Mouse (Mus musculus) forebrain, embryonic 12.5 days (tissue): ENCODE data around the gene Bet1l. TPM values are rescaled to one million over a fixed set of nuclear protein-coding genes. Genes with fewer than 3 reads are reported as not detected.
A peak's percentile ranks its signal among the peaks of the same experiment; 100 is the strongest.

ENCODE experiments used
- ATAC-seq: fragments of 200-750 bp; cut with Nextera tagmentation; 2 replicates; pipeline ENCODE4 v1.8.0; 2017; ENCODE audit warnings: moderate TSS enrichment; ENCODE audit not compliant: low FRiP score
- H3K27ac ChIP-seq: fragments of 300-500 bp; sonication (generic); 2 replicates; pipeline ENCODE4 v1.5.1; 2016; ENCODE audit warnings: mild to moderate bottlenecking
- H3K27me3 ChIP-seq: fragments of 300-500 bp; sonication (generic); 2 replicates; pipeline ENCODE4 v1.6.1; 2016; ENCODE audit warnings: mild to moderate bottlenecking
- H3K36me3 ChIP-seq: fragments of 300-500 bp; sonication (generic); replicated peaks from 2 replicates; pipeline ENCODE4 v1.6.1; 2016; ENCODE audit warnings: mild to moderate bottlenecking
- H3K4me1 ChIP-seq: fragments of 300-500 bp; sonication (generic); 2 replicates; pipeline ENCODE4 v1.6.1; 2016
- H3K4me2 ChIP-seq: fragments of 300-500 bp; sonication (generic); 2 replicates; pipeline ENCODE4 v1.6.1; 2016; ENCODE audit warnings: mild to moderate bottlenecking, moderate library complexity
- H3K4me3 ChIP-seq: fragments of 300-500 bp; sonication (generic); replicated peaks from 2 replicates; pipeline ENCODE4 v1.5.1; 2016; ENCODE audit warnings: mild to moderate bottlenecking
- H3K9ac ChIP-seq: fragments of 300-500 bp; sonication (generic); 2 replicates; pipeline ENCODE4 v1.6.1; 2016; ENCODE audit warnings: mild to moderate bottlenecking
- H3K9me3 ChIP-seq: fragments of 300-500 bp; sonication (generic); 2 replicates; pipeline ENCODE4 v1.6.1; 2016
- WGBS: fragments of 180-500 bp; shearing (Covaris S2); methylation state at CpG from one replicate; pipeline ENCODE4 v1.1.7; 2016; 5-methylcytosine and 5-hydroxymethylcytosine counted together
- polyA plus RNA-seq: library from polyadenylated mRNA; unstranded; fragments of >200 nt; fragmentation: Nextera tagmentation; extraction: Ambion mirVana; gene quantifications from 2 replicates; pipeline ENCODE4 v1.2.1, GENCODE M21; 2016

Gene Bet1l
- polyA plus RNA-seq, 1 experiment from 2014 or later, result 27.8 TPM

- WGBS, result 1% methylated on average over 51 of the region's 51 CpGs
- no peaks in the 10 kb centered on the region for H3K9me3 ChIP-seq
- H3K36me3 ChIP-seq, result peaks cover 59% of the 10 kb centered on the region
- peak within 1 kb of the TSS; percentile 89 for H3K27ac ChIP-seq
- peaks cover 32% of the 10 kb centered on the region for H3K4me1 ChIP-seq
- H3K4me2 ChIP-seq, result peak within 1 kb of the TSS; percentile 97
- ATAC-seq, result peak; percentile 79
- peak within 1 kb of the TSS; percentile 78 for H3K4me3 ChIP-seq
- H3K27me3 ChIP-seq, result no peaks in the 10 kb centered on the region
- H3K9ac ChIP-seq, result peak within 1 kb of the TSS; percentile 90
Measured at GRCm38 (mm10) chr7:140855860-140856784, 1.3 kb downstream of the Bet1l start, which contains the start of gene Gm45785. Gene Gm45785 (minus strand): TSS chr7:140856331.

GRCm38 (mm10) chr7:140855181-140855580, 2.2 kb downstream of the Bet1l start:
- WGBS, result 77% methylated on average over 9 of the region's 9 CpGs
- Histone ChIP-seq H3K36me3 (peaks cover 50% of the 10 kb centered on the region), H3K27ac (no peak overlapping the region), H3K27me3 (no peaks in the 10 kb centered on the region), H3K4me3 (peak overlapping the region; percentile 78), H3K4me1 (peaks cover 32% of the 10 kb centered on the region), H3K4me2 (peak overlapping the region; percentile 97), H3K9ac (peak overlapping the region; percentile 90), H3K9me3 (no peaks in the 10 kb centered on the region)
- no peak for ATAC-seq

- Histone ChIP-seq H3K4me1 (peaks cover 28% of the 10 kb centered on the region), H3K27ac (no peak overlapping the region), H3K4me2 (no peak overlapping the region), H3K9ac (no peak overlapping the region), H3K9me3 (no peaks in the 10 kb centered on the region), H3K36me3 (peaks cover 43% of the 10 kb centered on the region), H3K4me3 (no peak overlapping the region), H3K27me3 (no peaks in the 10 kb centered on the region)
- no peak for ATAC-seq
- WGBS, result 96% methylated on average over 18 of the region's 18 CpGs
Measured at GRCm38 (mm10) chr7:140854483-140854882, 2.9 kb downstream of the Bet1l start.

- Histone ChIP-seq H3K4me2 (no peak overlapping the region), H3K36me3 (peaks cover 33% of the 10 kb centered on the region), H3K9me3 (no peaks in the 10 kb centered on the region), H3K4me3 (no peak overlapping the region), H3K27me3 (no peaks in the 10 kb centered on the region), H3K9ac (no peak overlapping the region), H3K27ac (no peak overlapping the region), H3K4me1 (peaks cover 20% of the 10 kb centered on the region)
- WGBS, result 94% methylated on average over 9 of the region's 9 CpGs
- no peak for ATAC-seq
Measured at GRCm38 (mm10) chr7:140853386-140853785, 4.0 kb downstream of the Bet1l start.

- Histone ChIP-seq H3K27me3 (peaks cover 4% of the 10 kb centered on the region; the same call in 1 of the 2 replicates), H3K36me3 (peaks cover 33% of the 10 kb centered on the region), H3K9me3 (no peaks in the 10 kb centered on the region), H3K27ac (no peak overlapping the region), H3K4me3 (no peak overlapping the region), H3K9ac (no peak overlapping the region), H3K4me2 (no peak overlapping the region), H3K4me1 (peaks cover 10% of the 10 kb centered on the region)
- 94% methylated on average over 4 of the region's 4 CpGs for WGBS
- ATAC-seq, result no peak
Measured at GRCm38 (mm10) chr7:140851916-140852315, 5.5 kb downstream of the Bet1l start.

GRCm38 (mm10) chr7:140848591-140848990, 8.8 kb downstream of the Bet1l start:
- no peak for ATAC-seq
- H3K36me3 ChIP-seq, result peaks cover 24% of the 10 kb centered on the region
- H3K9me3 ChIP-seq, result no peaks in the 10 kb centered on the region
- 0 out of 2 replicates have a peak, but pooled peaks cover 2% of the 10 kb centered on the region for H3K4me1 ChIP-seq
- H3K27me3 ChIP-seq, result peaks cover 22% of the 10 kb centered on the region
- H3K9ac ChIP-seq, result no peak overlapping the region
- H3K27ac ChIP-seq, result no peak overlapping the region
- no peak overlapping the region for H3K4me2 ChIP-seq
- no peak overlapping the region for H3K4me3 ChIP-seq
- 91% methylated on average over 10 of the region's 10 CpGs for WGBS

- Histone ChIP-seq H3K27me3 (peaks cover 28% of the 10 kb centered on the region), H3K4me1 (0 out of 2 replicates have a peak, but pooled peaks cover 2% of the 10 kb centered on the region), H3K4me2 (no peak within 1 kb of the TSS), H3K9ac (no peak within 1 kb of the TSS), H3K9me3 (no peaks in the 10 kb centered on the region), H3K27ac (no peak within 1 kb of the TSS), H3K4me3 (no peak within 1 kb of the TSS), H3K36me3 (peaks cover 17% of the 10 kb centered on the region)
- no peak for ATAC-seq
- 64% methylated on average over 11 of the region's 11 CpGs for WGBS
Measured at GRCm38 (mm10) chr7:140847755-140848580, 9.4 kb downstream of the Bet1l start, which contains the start of gene Odf3. Gene Odf3 (plus strand): TSS chr7:140847805.

- 86% methylated on average over 10 of the region's 10 CpGs for WGBS
- ATAC-seq, result no peak
- H3K27ac ChIP-seq, result no peak overlapping the region
- H3K4me3 ChIP-seq, result no peak overlapping the region
- no peak overlapping the region for H3K9ac ChIP-seq
- H3K4me1 ChIP-seq, result 0 out of 2 replicates have a peak, but pooled peaks cover 2% of the 10 kb centered on the region
- H3K9me3 ChIP-seq, result no peaks in the 10 kb centered on the region
- peaks cover 39% of the 10 kb centered on the region for H3K27me3 ChIP-seq
- H3K36me3 ChIP-seq, result peaks cover 4% of the 10 kb centered on the region
- H3K4me2 ChIP-seq, result no peak overlapping the region
Measured at GRCm38 (mm10) chr7:140846676-140847075, 10.7 kb downstream of the Bet1l start.

- Histone ChIP-seq H3K9ac (no peak overlapping the region), H3K4me1 (0 out of 2 replicates have a peak, but pooled peaks cover 2% of the 10 kb centered on the region), H3K27me3 (peaks cover 49% of the 10 kb centered on the region), H3K36me3 (no peaks in the 10 kb centered on the region), H3K27ac (no peak overlapping the region), H3K4me2 (no peak overlapping the region), H3K9me3 (no peaks in the 10 kb centered on the region), H3K4me3 (no peak overlapping the region)
- no peak for ATAC-seq
- WGBS, result 69% methylated on average over 4 of the region's 4 CpGs
Measured at GRCm38 (mm10) chr7:140845683-140846082, 11.7 kb downstream of the Bet1l start.

GRCm38 (mm10) chr7:140844905-140845665, 12.3 kb downstream of the Bet1l start, which contains the start of gene Scgb1c1:
Gene Scgb1c1 (plus strand): TSS chr7:140845547.
- Histone ChIP-seq H3K4me1 (0 out of 2 replicates have a peak, but pooled peaks cover 2% of the 10 kb centered on the region), H3K9me3 (no peaks in the 10 kb centered on the region), H3K27me3 (peaks cover 51% of the 10 kb centered on the region), H3K27ac (no peak within 1 kb of the TSS), H3K36me3 (no peaks in the 10 kb centered on the region), H3K4me3 (no peak within 1 kb of the TSS), H3K9ac (no peak within 1 kb of the TSS), H3K4me2 (no peak within 1 kb of the TSS)
- peak; percentile 85 for ATAC-seq
- 30% methylated on average over 14 of the region's 14 CpGs for WGBS

- 0 out of 2 replicates have a peak, but pooled peaks cover 2% of the 10 kb centered on the region for H3K4me1 ChIP-seq
- 74% methylated on average over 7 of the region's 7 CpGs for WGBS
- H3K9me3 ChIP-seq, result no peaks in the 10 kb centered on the region
- H3K4me2 ChIP-seq, result no peak overlapping the region
- no peak for ATAC-seq
- peaks cover 51% of the 10 kb centered on the region for H3K27me3 ChIP-seq
- no peak overlapping the region for H3K27ac ChIP-seq
- H3K4me3 ChIP-seq, result no peak overlapping the region
- H3K36me3 ChIP-seq, result no peaks in the 10 kb centered on the region
- H3K9ac ChIP-seq, result no peak overlapping the region
Measured at GRCm38 (mm10) chr7:140843806-140844205, 13.6 kb downstream of the Bet1l start.
